Mouse (Mus musculus) stomach, embryonic 14.5 days (tissue): ENCODE data around the gene Mcpt2. TPM values are rescaled to one million over a fixed set of nuclear protein-coding genes. Genes with fewer than 3 reads are reported as not detected.
"Not testable (repeated sequence)": the region's sequence is repeated elsewhere in the genome, so short reads cannot be mapped to it uniquely, and the experiment has no call there.

Source experiments
- ATAC-seq: fragments of 200-750 bp; cut with Nextera tagmentation; 2 replicates; pipeline ENCODE4 v1.8.0; 2017; ENCODE audit warnings: low read depth, moderate TSS enrichment; ENCODE audit not compliant: insufficient number of reproducible peaks, insufficient read depth, low FRiP score
- H3K27ac ChIP-seq: fragments of 300-500 bp; sonication (generic); 2 replicates; pipeline ENCODE4 v1.5.1; 2014; ENCODE audit warnings: mild to moderate bottlenecking, low read length, moderate library complexity, mixed read lengths
- H3K27me3 ChIP-seq: fragments of 300-500 bp; sonication (generic); 2 replicates; pipeline ENCODE4 v1.6.1; 2014; ENCODE audit warnings: low read length, control low read depth, mixed read lengths; ENCODE audit not compliant: control insufficient read depth, insufficient read depth
- H3K36me3 ChIP-seq: fragments of 300-500 bp; sonication (generic); 2 replicates; pipeline ENCODE4 v1.6.1; 2014; ENCODE audit warnings: mild to moderate bottlenecking, control low read depth, low read length, moderate library complexity, mixed read lengths; ENCODE audit not compliant: control insufficient read depth, insufficient read depth
- H3K4me1 ChIP-seq: fragments of 300-500 bp; sonication (generic); 2 replicates; pipeline ENCODE4 v1.6.1; 2014; ENCODE audit warnings: low read length, control low read depth, mixed read lengths; ENCODE audit not compliant: control insufficient read depth, insufficient read depth
- H3K4me2 ChIP-seq: fragments of 300-500 bp; sonication (generic); replicated peaks from 2 replicates; pipeline ENCODE4 v1.6.1; 2014; ENCODE audit warnings: low read depth, low read length, control low read depth
- H3K4me3 ChIP-seq: fragments of 300-500 bp; sonication (generic); 2 replicates; pipeline ENCODE4 v1.5.1; 2014; ENCODE audit warnings: low read depth, low read length, control low read depth
- H3K9ac ChIP-seq: fragments of 300-500 bp; sonication (generic); replicated peaks from 2 replicates; pipeline ENCODE4 v1.6.1; 2014; ENCODE audit warnings: low read depth, mild to moderate bottlenecking, control low read depth, low read length, moderate library complexity, mixed read lengths
- H3K9me3 ChIP-seq: fragments of 300-500 bp; sonication (generic); 2 replicates; pipeline ENCODE4 v1.6.1; 2016; ENCODE audit warnings: low read depth, low read length, control low read depth; ENCODE audit not compliant: control insufficient read depth
- WGBS: fragments of 180-500 bp; shearing (Covaris S2); extraction: QIAGEN DNeasy Blood & Tissue Kit; methylation state at CpG from one replicate; pipeline ENCODE4 v1.1.7; 2014; 5-methylcytosine and 5-hydroxymethylcytosine counted together
- microRNA-seq: library from miRNA; unstranded; fragments of <30 nt; microRNA quantifications from one replicate; pipeline ENCODE4, GENCODE M21; 2016
- polyA plus RNA-seq: library from polyadenylated mRNA; unstranded; fragments of >200 nt; fragmentation: Nextera tagmentation; extraction: Ambion mirVana; gene quantifications from 2 replicates; pipeline ENCODE4 v1.2.1, GENCODE M21; 2014

The Mcpt2 gene
- polyA plus RNA-seq, 1 experiment from 2014 or later = 1.0 TPM

- H3K4me2 ChIP-seq = no peak overlapping the region
- no peak for ATAC-seq
- no peaks in the 10 kb centered on the region for H3K36me3 ChIP-seq
- H3K9me3 ChIP-seq = no peaks in the 10 kb centered on the region
- no peak overlapping the region for H3K9ac ChIP-seq
- H3K27me3 ChIP-seq = no peaks in the 10 kb centered on the region
- H3K4me1 ChIP-seq = no peaks in the 10 kb centered on the region
- H3K4me3 ChIP-seq = no peak overlapping the region
- H3K27ac ChIP-seq = no peak overlapping the region
- WGBS = 75% methylated on average over 4 of the region's 4 CpGs
Observed at GRCm38 (mm10) chr14:56057722-56058121, 15.9 kb downstream of the Mcpt2 start.

- H3K9ac ChIP-seq, H3K36me3 ChIP-seq, H3K4me3 ChIP-seq, H3K27me3 ChIP-seq, ATAC-seq, H3K27ac ChIP-seq, H3K4me2 ChIP-seq, H3K4me1 ChIP-seq, H3K9me3 ChIP-seq: not testable (repeated sequence)
- 75% methylated on average over 3 of the region's 3 CpGs for WGBS
Observed at GRCm38 (mm10) chr14:56062213-56062612, 20.4 kb downstream of the Mcpt2 start, which contains the start of gene Mcpt4. Gene Mcpt4, minus strand, starts transcription at chr14:56062313.

- WGBS = 86% methylated on average over 4 of the region's 4 CpGs
- Histone ChIP-seq H3K9me3 (no peaks in the 10 kb centered on the region), H3K4me3 (no peak overlapping the region), H3K27ac (no peak overlapping the region), H3K27me3 (no peaks in the 10 kb centered on the region), H3K4me1 (no peaks in the 10 kb centered on the region), H3K4me2 (no peak overlapping the region), H3K9ac (no peak overlapping the region), H3K36me3 (no peaks in the 10 kb centered on the region)
- no peak for ATAC-seq
Observed at GRCm38 (mm10) chr14:56082016-56082415, 40.2 kb downstream of the Mcpt2 start.

- Histone ChIP-seq H3K4me2 (no peak within 1 kb of the TSS), H3K4me1 (no peaks in the 10 kb centered on the region), H3K9ac (no peak within 1 kb of the TSS), H3K4me3 (no peak within 1 kb of the TSS), H3K36me3 (no peaks in the 10 kb centered on the region), H3K27ac (no peak within 1 kb of the TSS), H3K27me3 (no peaks in the 10 kb centered on the region), H3K9me3 (no peaks in the 10 kb centered on the region)
- no peak for ATAC-seq
- WGBS = 89% methylated on average over 2 of the region's 2 CpGs
Observed at GRCm38 (mm10) chr14:56085167-56085566, 43.3 kb downstream of the Mcpt2 start, which contains the start of gene Mcpt8. Gene Mcpt8, minus strand, starts transcription at chr14:56085273.

- no peaks in the 10 kb centered on the region for H3K27me3 ChIP-seq
- 73% methylated on average over 3 of the region's 3 CpGs for WGBS
Observed at GRCm38 (mm10) chr14:56086711-56087110, 44.9 kb downstream of the Mcpt2 start.

GRCm38 (mm10) chr14:56093353-56093752 lies 51.5 kb downstream of the Mcpt2 start:
- Histone ChIP-seq H3K27me3 (no peaks in the 10 kb centered on the region), H3K9me3 (no peaks in the 10 kb centered on the region), H3K4me2 (no peak overlapping the region), H3K27ac (no peak overlapping the region), H3K4me1 (no peaks in the 10 kb centered on the region), H3K9ac (no peak overlapping the region), H3K4me3 (no peak overlapping the region), H3K36me3 (no peaks in the 10 kb centered on the region)
- no peak for ATAC-seq
- 77% methylated on average over 2 of the region's 2 CpGs for WGBS

More at GRCm38 (mm10) chr14:56086711-56087110, 44.9 kb downstream of the Mcpt2 start:
- no peak for ATAC-seq
- Histone ChIP-seq H3K4me3 (no peak overlapping the region), H3K4me2 (no peak overlapping the region), H3K9ac (no peak overlapping the region), H3K36me3 (no peaks in the 10 kb centered on the region), H3K27ac (no peak overlapping the region), H3K4me1 (no peaks in the 10 kb centered on the region), H3K9me3 (no peaks in the 10 kb centered on the region)

Small RNAs within 50 kb of the gene (microRNA-seq; reads per million reads assigned to microRNA genes)
- not detected for gene Mir6949

Other genes starting within 250 kb of the Mcpt2 start
- gene Nfatc4, start 218.9 kb upstream of the Mcpt2 start, polyA plus RNA-seq = 54.9 and 56.6 TPM in 2 replicates
- 14.2 and 17.2 TPM in 2 replicates for gene Nynrin, start 188.0 kb upstream of the Mcpt2 start, polyA plus RNA-seq
- 0.36 and 0.45 TPM in 2 replicates for gene Cbln3, start 157.6 kb upstream of the Mcpt2 start, polyA plus RNA-seq
- gene Khnyn, start 157.1 kb upstream of the Mcpt2 start, polyA plus RNA-seq = 10.4 TPM in 2 replicates
- gene Sdr39u1, start 141.7 kb upstream of the Mcpt2 start, polyA plus RNA-seq = 64.4 and 71.5 TPM in 2 replicates
- gene Cma1, start 97.4 kb upstream of the Mcpt2 start, polyA plus RNA-seq = 2.6 and 3.4 TPM in 2 replicates
- not detected in 2 replicates for gene Cma2, start 91.1 kb upstream of the Mcpt2 start, polyA plus RNA-seq
- gene Mcpt1, start 24.1 kb upstream of the Mcpt2 start, polyA plus RNA-seq = 0.58 and 0.86 TPM in 2 replicates
- not detected in 2 replicates for gene Mcpt9, start 11.5 kb upstream of the Mcpt2 start, polyA plus RNA-seq
- gene Mcpt4, start 20.3 kb downstream of the Mcpt2 start, polyA plus RNA-seq = 0.52 and 1.2 TPM in 2 replicates
- 1.0 and 1.5 TPM in 2 replicates for gene Mcpt8, start 43.2 kb downstream of the Mcpt2 start, polyA plus RNA-seq
- 0.43 and 0.51 TPM in 2 replicates for gene Ctsg, start 60.5 kb downstream of the Mcpt2 start, polyA plus RNA-seq
- gene Gzme, start 78.6 kb downstream of the Mcpt2 start, polyA plus RNA-seq = not detected in 2 replicates
- not detected in 2 replicates for gene Gzmd, start 90.6 kb downstream of the Mcpt2 start, polyA plus RNA-seq
- gene Gzmg, start 117.5 kb downstream of the Mcpt2 start, polyA plus RNA-seq = not detected in 2 replicates
- not detected in 2 replicates for gene Gzmn, start 132.6 kb downstream of the Mcpt2 start, polyA plus RNA-seq
- gene Gzmf, start 169.4 kb downstream of the Mcpt2 start, polyA plus RNA-seq = not detected in 2 replicates
- gene Gzmc, start 192.6 kb downstream of the Mcpt2 start, polyA plus RNA-seq = not detected in 2 replicates
- gene Gzmb, start 220.2 kb downstream of the Mcpt2 start, polyA plus RNA-seq = 0.41 and 1.0 TPM in 2 replicates